Mouse (Mus musculus) hindbrain, embryonic 14.5 days (tissue): ENCODE results near the gene Htr1f. TPM values are rescaled to one million over a fixed set of nuclear protein-coding genes. Genes with fewer than 3 reads are reported as not detected.
"Not testable (repeated sequence)": the region's sequence is repeated elsewhere in the genome, so short reads cannot be mapped to it uniquely, and the experiment has no call there.

Experiments used
- ATAC-seq: fragments of 200-750 bp; cut with Nextera tagmentation; 2 replicates; pipeline ENCODE4 v1.8.0; 2017; ENCODE audit warnings: moderate number of reproducible peaks, mild to moderate bottlenecking, moderate TSS enrichment, moderate library complexity; ENCODE audit not compliant: low FRiP score
- DNase-seq: peaks from one replicate; pipeline ENCODE4 v3.0.0-alpha.2; 2015; ENCODE audit warnings: low spot score
- H3K27ac ChIP-seq: fragments of 300-500 bp; sonication (generic); 2 replicates; pipeline ENCODE4 v1.5.1; 2014; ENCODE audit warnings: mild to moderate bottlenecking, moderate library complexity
- H3K27me3 ChIP-seq: fragments of 300-500 bp; sonication (generic); 2 replicates; pipeline ENCODE4 v1.6.1; 2014; ENCODE audit warnings: mild to moderate bottlenecking, low read length, mixed read lengths; ENCODE audit not compliant: control insufficient read depth, insufficient read depth
- H3K36me3 ChIP-seq: fragments of 300-500 bp; sonication (generic); replicated peaks from 2 replicates; pipeline ENCODE4 v1.6.1; 2014; ENCODE audit not compliant: control insufficient read depth, insufficient read depth
- H3K4me1 ChIP-seq: fragments of 300-500 bp; sonication (generic); replicated peaks from 2 replicates; pipeline ENCODE4 v1.6.1; 2014; ENCODE audit warnings: antibody characterized with exemption, low read length, mixed read lengths; ENCODE audit not compliant: control insufficient read depth, insufficient read depth
- H3K4me2 ChIP-seq: fragments of 300-500 bp; sonication (generic); replicated peaks from 2 replicates; pipeline ENCODE4 v1.6.1; 2014; ENCODE audit warnings: mild to moderate bottlenecking, moderate library complexity
- H3K4me3 ChIP-seq: fragments of 300-500 bp; sonication (generic); replicated peaks from 2 replicates; pipeline ENCODE4 v1.5.1; 2014; ENCODE audit warnings: mild to moderate bottlenecking, low read length
- H3K9ac ChIP-seq: fragments of 300-500 bp; sonication (generic); 2 replicates; pipeline ENCODE4 v1.6.1; 2014
- H3K9me3 ChIP-seq: fragments of 300-500 bp; sonication (generic); 2 replicates; pipeline ENCODE4 v1.6.1; 2016; ENCODE audit warnings: low read length; ENCODE audit not compliant: control insufficient read depth
- WGBS: fragments of 180-500 bp; shearing (Covaris S2); extraction: QIAGEN DNeasy Blood & Tissue Kit; methylation state at CpG from one replicate; pipeline ENCODE4 v1.1.7; 2014; 5-methylcytosine and 5-hydroxymethylcytosine counted together
- polyA plus RNA-seq: library from polyadenylated mRNA; unstranded; fragments of >200 nt; fragmentation: Nextera tagmentation; extraction: Ambion mirVana; gene quantifications from 2 replicates; pipeline ENCODE4 v1.2.1, GENCODE M21; 2014

The Htr1f gene
- polyA plus RNA-seq, 1 experiment from 2014 or later, result 0.60 TPM

DNA sequence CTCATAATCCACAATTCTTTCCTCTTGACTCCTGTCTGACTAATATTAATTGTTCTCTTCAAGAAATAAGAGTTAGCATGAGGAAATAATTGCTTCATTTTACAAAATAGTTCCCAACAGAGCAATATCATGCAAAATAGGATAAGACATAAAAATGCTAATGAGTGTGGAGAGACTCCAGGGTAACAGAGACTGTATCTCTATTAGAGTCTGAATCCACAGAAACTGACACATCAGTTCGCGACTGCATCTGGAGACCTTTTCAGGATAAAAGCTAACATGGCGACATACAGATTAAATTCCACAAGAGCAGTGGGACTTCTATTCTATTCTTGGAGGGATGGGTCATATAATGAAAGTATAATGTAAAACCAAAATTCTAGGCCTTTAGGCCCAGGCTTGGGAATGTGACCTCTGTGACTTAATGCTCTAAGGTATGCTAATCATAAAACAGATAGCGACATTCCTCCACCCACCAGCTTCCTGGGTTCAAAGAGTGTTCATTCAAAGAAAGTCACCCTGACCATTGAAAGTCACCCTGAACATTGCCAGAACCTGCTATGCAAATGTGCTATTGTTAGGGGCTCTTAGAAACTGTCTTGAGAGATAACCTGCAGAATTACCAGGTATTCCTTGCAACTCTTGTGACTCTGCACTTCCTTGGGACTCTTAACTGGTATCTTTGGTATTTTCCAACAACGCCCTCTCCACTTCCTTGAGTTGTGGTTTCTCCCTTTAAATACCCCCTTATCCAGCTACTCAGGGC lies 67.8 kb downstream of the Htr1f start:
- not testable (repeated sequence) for H3K27ac ChIP-seq, H3K4me1 ChIP-seq, H3K4me2 ChIP-seq, H3K4me3 ChIP-seq, ATAC-seq, H3K36me3 ChIP-seq, H3K9me3 ChIP-seq, DNase-seq, H3K27me3 ChIP-seq, H3K9ac ChIP-seq
- 78% methylated on average over 5 of the region's 5 CpGs for WGBS

GRCm38 (mm10) chr16:65029675-65030074 lies 76.0 kb downstream of the Htr1f start:
- H3K9ac ChIP-seq, result no peak overlapping the region
- WGBS, result 54% methylated on average over 1 of the region's 1 CpGs
- peak; percentile 77; the same call in 1 of the 2 replicates for ATAC-seq

DNA sequence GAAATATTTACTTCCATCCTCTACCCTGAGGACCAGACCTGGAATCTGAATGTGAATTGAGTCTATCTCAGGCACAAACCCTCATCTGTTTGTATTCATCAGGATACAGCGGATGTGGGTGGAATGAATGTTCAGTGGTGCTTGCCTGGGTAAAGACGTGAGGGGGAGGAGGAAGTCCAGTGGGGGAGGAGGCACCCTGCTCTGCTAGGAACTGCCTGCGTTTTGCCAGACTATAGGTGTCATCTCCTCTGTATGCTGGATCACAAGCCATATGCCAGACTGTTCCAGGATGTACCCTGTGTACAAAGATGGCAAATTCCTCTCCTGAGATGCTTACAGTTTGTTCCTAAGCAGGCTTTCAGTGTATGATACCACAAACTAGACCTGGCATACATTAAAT lies 83.3 kb downstream of the Htr1f start:
- H3K4me1 ChIP-seq, result no peaks in the 10 kb centered on the region
- H3K27me3 ChIP-seq, result no peaks in the 10 kb centered on the region
- H3K4me2 ChIP-seq, result no peak overlapping the region
- H3K9ac ChIP-seq, result no peak overlapping the region
- no peaks in the 10 kb centered on the region for H3K9me3 ChIP-seq
- H3K4me3 ChIP-seq, result no peak overlapping the region
- 77% methylated on average over 3 of the region's 3 CpGs for WGBS
- no peaks in the 10 kb centered on the region for H3K36me3 ChIP-seq
- H3K27ac ChIP-seq, result no peak overlapping the region
- ATAC-seq (no peak), DNase-seq (no peak)

More at GRCm38 (mm10) chr16:65029675-65030074, 76.0 kb downstream of the Htr1f start:
- no peaks in the 10 kb centered on the region for H3K4me1 ChIP-seq
- H3K27ac ChIP-seq, result no peak overlapping the region
- H3K4me2 ChIP-seq, result no peak overlapping the region
- no peak overlapping the region for H3K4me3 ChIP-seq
- no peaks in the 10 kb centered on the region for H3K36me3 ChIP-seq
- no peaks in the 10 kb centered on the region for H3K9me3 ChIP-seq
- peak; percentile 57 for DNase-seq
- H3K27me3 ChIP-seq, result no peaks in the 10 kb centered on the region

DNA sequence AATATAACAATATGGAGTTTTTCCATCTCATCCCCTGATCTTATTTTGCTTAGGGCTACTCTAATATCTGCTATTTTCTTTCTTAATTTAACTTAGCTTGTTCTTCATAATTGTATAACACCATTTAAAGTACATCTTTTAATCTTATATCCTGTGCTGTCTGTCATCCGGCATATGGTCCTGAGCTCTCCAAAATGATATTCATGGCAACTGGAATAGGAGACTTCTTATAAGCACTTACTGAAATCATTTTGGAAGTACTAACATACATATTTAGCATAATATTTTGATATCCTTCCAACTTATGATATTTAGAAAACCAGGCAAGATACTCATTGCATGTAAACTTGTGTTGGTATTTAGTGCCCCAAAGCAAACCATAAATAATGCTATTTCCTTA lies 86.9 kb downstream of the Htr1f start:
- Histone ChIP-seq H3K27me3 (no peaks in the 10 kb centered on the region), H3K4me3 (no peak overlapping the region), H3K9me3 (no peaks in the 10 kb centered on the region), H3K4me1 (no peaks in the 10 kb centered on the region), H3K27ac (no peak overlapping the region), H3K9ac (no peak overlapping the region), H3K4me2 (no peak overlapping the region), H3K36me3 (no peaks in the 10 kb centered on the region)
- DNase-seq (no peak), ATAC-seq (no peak)
- 94% methylated on average over 1 of the region's 1 CpGs for WGBS

DNA sequence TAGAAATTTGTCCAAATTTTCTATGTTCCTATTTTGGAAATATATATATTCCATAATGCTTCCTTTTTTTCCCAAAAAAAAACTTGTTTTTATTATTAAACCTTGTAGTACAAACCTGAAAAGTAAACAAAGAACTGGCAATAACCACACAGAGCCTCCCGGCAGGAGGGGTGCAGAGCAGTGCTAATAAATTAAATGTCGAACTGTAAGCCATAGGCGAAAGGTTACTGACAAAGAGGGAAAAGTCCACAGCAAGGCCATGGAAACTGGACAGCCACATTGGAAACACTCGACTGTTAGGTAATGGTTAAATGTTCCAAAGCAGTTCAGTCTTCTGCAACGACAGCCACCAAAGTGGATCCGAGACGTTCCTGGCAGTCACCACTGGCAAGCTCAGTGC lies 87.5 kb downstream of the Htr1f start:
- Histone ChIP-seq H3K4me1 (no peaks in the 10 kb centered on the region), H3K36me3 (no peaks in the 10 kb centered on the region), H3K4me3 (no peak overlapping the region), H3K27ac (no peak overlapping the region), H3K9ac (no peak overlapping the region), H3K4me2 (no peak overlapping the region), H3K27me3 (no peaks in the 10 kb centered on the region), H3K9me3 (no peaks in the 10 kb centered on the region)
- WGBS, result 71% methylated on average over 7 of the region's 7 CpGs
- ATAC-seq (no peak), DNase-seq (no peak)

GRCm38 (mm10) chr16:65017566-65017965 lies 88.1 kb downstream of the Htr1f start:
- Histone ChIP-seq H3K36me3 (no peaks in the 10 kb centered on the region), H3K9ac (no peak overlapping the region), H3K27ac (no peak overlapping the region), H3K4me3 (no peak overlapping the region), H3K9me3 (no peaks in the 10 kb centered on the region), H3K27me3 (no peaks in the 10 kb centered on the region), H3K4me1 (no peaks in the 10 kb centered on the region), H3K4me2 (no peak overlapping the region)
- DNase-seq (no peak), ATAC-seq (no peak)
- WGBS, result 82% methylated on average over 1 of the region's 1 CpGs

GRCm38 (mm10) chr16:65015241-65015640 lies 90.4 kb downstream of the Htr1f start:
- no peaks in the 10 kb centered on the region for H3K4me1 ChIP-seq
- H3K27me3 ChIP-seq, result no peaks in the 10 kb centered on the region
- H3K27ac ChIP-seq, result no peak overlapping the region
- H3K4me3 ChIP-seq, result no peak overlapping the region
- DNase-seq, result no peak
- no peak overlapping the region for H3K4me2 ChIP-seq
- no peaks in the 10 kb centered on the region for H3K9me3 ChIP-seq
- no peak for ATAC-seq
- H3K9ac ChIP-seq, result no peak overlapping the region
- no peaks in the 10 kb centered on the region for H3K36me3 ChIP-seq
- 86% methylated on average over 4 of the region's 4 CpGs for WGBS

DNA sequence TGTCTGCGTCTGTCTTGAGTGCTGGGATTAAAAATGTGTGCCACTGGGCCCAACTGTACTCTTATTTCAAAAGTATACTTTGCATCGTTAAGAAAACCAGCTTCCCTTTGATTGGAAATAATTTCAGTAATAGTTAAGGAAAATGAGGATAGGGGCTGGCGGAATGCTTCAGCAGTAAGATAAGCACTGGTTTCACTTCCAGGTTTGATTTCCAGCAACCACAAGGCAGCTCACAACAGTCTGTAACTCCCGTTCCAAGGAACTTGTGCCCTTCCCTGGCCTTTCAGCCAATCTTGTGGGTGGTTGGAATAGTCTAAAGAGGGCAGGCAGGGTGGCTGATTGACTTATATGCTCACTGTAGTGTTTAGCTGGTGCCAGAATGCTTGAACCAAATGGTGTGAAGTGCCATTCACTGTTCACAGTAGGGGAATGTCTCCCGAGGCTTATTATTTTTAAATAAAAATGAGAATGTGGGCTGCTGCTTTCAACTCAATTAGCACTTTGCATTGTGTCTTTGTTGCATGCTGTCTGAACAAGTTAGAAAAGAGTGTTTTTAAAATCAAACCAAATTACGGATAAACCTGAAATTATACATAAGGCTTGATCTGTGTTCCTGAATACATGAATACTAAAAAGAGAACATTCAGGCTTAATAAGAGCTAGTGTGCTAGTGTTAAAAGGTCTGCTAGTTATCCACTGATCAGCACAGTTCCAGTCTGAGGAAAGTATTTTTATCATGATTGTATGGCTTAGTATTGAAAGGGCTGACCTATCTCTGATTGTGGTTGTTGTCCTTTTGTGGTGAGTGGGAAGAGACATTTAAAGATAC lies 103.4 kb downstream of the Htr1f start:
- H3K9ac ChIP-seq, result no peak overlapping the region
- no peaks in the 10 kb centered on the region for H3K36me3 ChIP-seq
- DNase-seq (no peak), ATAC-seq (no peak)
- H3K4me2 ChIP-seq, result no peak overlapping the region
- H3K9me3 ChIP-seq, result no peaks in the 10 kb centered on the region; the same call in 1 of the 2 replicates
- no peaks in the 10 kb centered on the region for H3K27me3 ChIP-seq
- H3K4me1 ChIP-seq, result no peaks in the 10 kb centered on the region
- H3K27ac ChIP-seq, result no peak overlapping the region
- no peak overlapping the region for H3K4me3 ChIP-seq
- WGBS, result 65% methylated on average over 6 of the region's 6 CpGs

GRCm38 (mm10) chr16:64989279-64989800 lies 116.3 kb downstream of the Htr1f start:
- WGBS, result 75% methylated on average over 3 of the region's 3 CpGs
- ATAC-seq, result no peak
- Histone ChIP-seq H3K4me2 (no peak overlapping the region), H3K36me3 (no peaks in the 10 kb centered on the region), H3K4me3 (no peak overlapping the region), H3K9ac (no peak overlapping the region), H3K27ac (no peak overlapping the region), H3K9me3 (no peaks in the 10 kb centered on the region), H3K4me1 (no peaks in the 10 kb centered on the region), H3K27me3 (no peaks in the 10 kb centered on the region)
- no peak for DNase-seq
